Mouse (Mus musculus) embryonic facial prominence, embryonic 14.5 days (tissue): Measurements from ENCODE around the gene BC025920. TPM values are rescaled to one million over a fixed set of nuclear protein-coding genes. Genes with fewer than 3 reads are reported as not detected.

Experiments used
- ATAC-seq: fragments of 200-750 bp; cut with Nextera tagmentation; 2 replicates; pipeline ENCODE4 v1.8.0; 2017; ENCODE audit warnings: low read depth, moderate number of reproducible peaks, moderate TSS enrichment
- DNase-seq: peaks from one replicate; pipeline ENCODE4 v3.0.0-alpha.2; 2015; ENCODE audit warnings: low spot score
- H3K27ac ChIP-seq: fragments of 300-500 bp; sonication (generic); replicated peaks from 2 replicates; pipeline ENCODE4 v1.5.1; 2014; ENCODE audit warnings: low read depth, mild to moderate bottlenecking, low read length, moderate library complexity
- H3K27me3 ChIP-seq: fragments of 300-500 bp; sonication (generic); replicated peaks from 2 replicates; pipeline ENCODE4 v1.6.1; 2014; ENCODE audit warnings: low read length; ENCODE audit not compliant: control insufficient read depth, insufficient read depth
- H3K36me3 ChIP-seq: fragments of 300-500 bp; sonication (generic); 2 replicates; pipeline ENCODE4 v1.6.1; 2014; ENCODE audit warnings: low read length, mixed read lengths; ENCODE audit not compliant: control insufficient read depth, insufficient read depth
- H3K4me1 ChIP-seq: fragments of 300-500 bp; sonication (generic); 2 replicates; pipeline ENCODE4 v1.6.1; 2014; ENCODE audit warnings: antibody characterized with exemption, low read length; ENCODE audit not compliant: control insufficient read depth, insufficient read depth
- H3K4me2 ChIP-seq: fragments of 300-500 bp; sonication (generic); 2 replicates; pipeline ENCODE4 v1.6.1; 2014; ENCODE audit warnings: low read depth, mild to moderate bottlenecking, low read length, moderate library complexity, mixed read lengths
- H3K4me3 ChIP-seq: fragments of 300-500 bp; sonication (generic); 2 replicates; pipeline ENCODE4 v1.5.1; 2014; ENCODE audit warnings: low read depth, mild to moderate bottlenecking, low read length
- H3K9ac ChIP-seq: fragments of 300-500 bp; sonication (generic); 2 replicates; pipeline ENCODE4 v1.6.1; 2014; ENCODE audit warnings: low read depth, mild to moderate bottlenecking, low read length, moderate library complexity, mixed read lengths
- H3K9me3 ChIP-seq: fragments of 300-500 bp; sonication (generic); 2 replicates; pipeline ENCODE4 v1.6.1; 2016; ENCODE audit warnings: low read length; ENCODE audit not compliant: control insufficient read depth
- WGBS: fragments of 180-500 bp; shearing (Covaris S2); extraction: QIAGEN DNeasy Blood & Tissue Kit; methylation state at CpG from one replicate; pipeline ENCODE4 v1.1.7; 2014; 5-methylcytosine and 5-hydroxymethylcytosine counted together
- polyA plus RNA-seq: library from polyadenylated mRNA; unstranded; fragments of >200 nt; fragmentation: Nextera tagmentation; extraction: Ambion mirVana; gene quantifications from 2 replicates; pipeline ENCODE4 v1.2.1, GENCODE M21; 2014

The BC025920 gene
- polyA plus RNA-seq, 1 experiment from 2014 or later: 0.61 TPM

DNA sequence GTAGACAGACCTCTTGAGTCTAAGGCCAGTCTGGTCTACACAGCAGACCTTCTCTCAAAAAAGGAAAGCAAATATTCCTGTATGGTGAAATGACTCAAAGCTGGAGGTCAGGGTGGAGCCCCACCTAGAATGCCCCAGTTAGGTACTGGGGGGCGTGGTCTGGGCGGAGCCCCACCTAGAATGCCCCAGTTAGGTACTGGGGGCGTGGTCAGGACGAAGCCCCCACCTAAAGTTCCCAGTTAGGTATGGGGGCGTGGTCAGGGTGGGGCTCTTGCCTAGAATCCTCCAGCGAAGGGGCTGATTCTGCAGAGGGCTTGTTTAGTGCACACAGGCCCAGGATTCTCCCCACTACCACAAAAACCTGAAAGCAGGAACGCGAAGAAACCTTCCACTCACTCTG is 17.4 kb downstream of the BC025920 start:
- 80% methylated on average over 4 of the region's 8 CpGs for WGBS
- Histone ChIP-seq H3K27me3 (no peaks in the 10 kb centered on the region), H3K36me3 (peaks cover 49% of the 10 kb centered on the region)

DNA sequence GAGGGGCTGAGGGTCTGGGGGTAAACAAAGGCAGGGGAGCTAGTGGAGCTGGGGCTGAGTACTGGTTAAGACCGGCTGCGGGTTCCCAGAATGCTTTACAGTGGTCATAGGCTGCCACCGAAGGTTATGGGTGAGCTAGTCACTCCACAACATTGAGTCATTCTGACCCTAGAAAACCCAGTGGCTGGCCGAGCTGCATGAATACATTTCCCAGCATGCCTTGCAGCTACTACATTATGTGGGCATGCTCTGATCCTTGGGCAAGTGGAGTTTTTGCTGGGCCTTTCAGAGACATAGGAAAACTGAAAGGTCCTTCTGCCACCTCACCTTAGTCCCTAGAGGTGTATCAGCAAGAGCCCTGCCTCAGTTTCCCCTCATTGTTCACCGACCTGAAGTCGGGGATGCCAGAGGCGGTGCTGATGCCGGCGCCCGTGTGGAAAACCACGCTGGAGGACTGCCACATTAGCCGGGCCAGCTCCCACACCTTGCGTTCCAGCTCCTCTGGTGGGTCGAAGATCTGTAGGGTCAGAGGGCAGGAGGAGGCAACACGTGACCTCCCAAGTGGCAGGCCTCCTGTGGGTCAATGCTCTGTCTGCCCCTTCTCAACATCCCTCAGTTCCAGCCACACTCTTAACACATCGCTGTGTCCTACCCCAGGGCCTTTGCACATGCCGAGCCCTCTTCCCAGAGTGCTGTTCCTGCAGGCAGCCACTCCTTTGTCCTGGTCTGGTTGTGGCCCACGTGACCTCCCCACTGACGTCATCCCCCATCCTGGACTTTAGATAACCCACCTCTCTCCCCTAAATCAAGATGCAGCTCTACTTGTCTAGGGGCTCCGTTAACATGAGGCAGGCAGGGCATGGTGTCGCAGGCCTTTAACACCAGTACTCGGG is 20.3 kb downstream of the BC025920 start:
- no peaks in the 10 kb centered on the region for H3K9me3 ChIP-seq
- H3K4me3 ChIP-seq: peak overlapping the region; percentile 75
- WGBS: 89% methylated on average over 22 of the region's 22 CpGs
- ATAC-seq: no peak
- H3K27ac ChIP-seq: peak overlapping the region; percentile 92; the same call in 1 of the 2 replicates
- DNase-seq: no peak
- no peaks in the 10 kb centered on the region for H3K27me3 ChIP-seq
- H3K9ac ChIP-seq: peak overlapping the region; percentile 79
- peaks cover 44% of the 10 kb centered on the region for H3K36me3 ChIP-seq
- peaks cover 9% of the 10 kb centered on the region for H3K4me1 ChIP-seq
- peak overlapping the region; percentile 85 for H3K4me2 ChIP-seq

More for the DNA sequence above, 17.4 kb downstream of the BC025920 start:
- Histone ChIP-seq H3K9ac (no peak overlapping the region), H3K4me3 (no peak overlapping the region), H3K27ac (no peak overlapping the region), H3K4me1 (peaks cover 9% of the 10 kb centered on the region), H3K9me3 (no peaks in the 10 kb centered on the region), H3K4me2 (no peak overlapping the region)
- ATAC-seq (no peak), DNase-seq (no peak)

DNA sequence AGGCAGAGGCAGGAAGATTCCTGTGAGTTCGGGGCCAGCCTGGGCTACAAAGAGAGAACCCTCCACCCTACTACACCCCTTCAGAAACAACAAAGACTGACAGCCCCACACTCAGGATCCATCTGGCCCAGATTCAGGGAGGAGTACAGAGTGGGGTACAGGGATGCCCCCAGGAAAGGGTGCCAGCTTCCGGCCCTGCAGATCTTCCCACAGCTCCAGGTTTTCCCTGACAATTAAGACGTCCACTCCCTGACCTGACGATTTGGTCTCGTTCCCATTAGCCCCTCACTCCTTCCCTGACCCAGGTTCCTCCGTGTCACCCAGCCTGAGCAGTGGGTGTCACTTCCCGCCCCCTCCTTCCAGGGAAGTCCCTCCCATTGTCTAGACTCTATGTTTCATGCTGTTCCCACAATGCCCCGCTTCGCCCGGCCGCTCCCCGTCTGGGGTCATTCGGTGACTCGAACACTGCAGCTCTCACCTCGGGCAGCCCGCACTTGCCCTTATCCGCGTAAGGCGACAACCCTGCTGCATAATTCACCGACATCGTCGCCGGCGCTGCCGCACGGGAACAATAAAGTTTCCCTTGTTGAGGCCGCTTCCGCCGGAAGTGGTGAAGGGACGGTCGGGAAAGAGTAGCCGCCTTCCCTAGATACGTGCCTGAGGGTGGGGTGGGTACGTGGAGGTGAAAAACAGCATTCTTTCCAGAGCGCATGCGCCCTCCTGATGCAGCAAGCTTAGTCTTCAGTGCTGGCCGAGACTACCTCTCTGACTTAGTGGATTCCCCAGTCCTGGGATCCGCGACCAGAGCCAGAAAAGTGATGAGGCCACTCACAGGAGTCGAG is 21.1 kb downstream of the BC025920 start, which contains the start of gene Sirt6:
Gene Sirt6 (minus strand): TSS at position 804 of the 842 bp plus-strand sequence.
- Histone ChIP-seq H3K4me1 (peaks cover 9% of the 10 kb centered on the region), H3K27ac (peak within 1 kb of the TSS; percentile 92), H3K9me3 (no peaks in the 10 kb centered on the region), H3K36me3 (peaks cover 36% of the 10 kb centered on the region), H3K4me3 (peak within 1 kb of the TSS; percentile 75), H3K4me2 (peak within 1 kb of the TSS; percentile 85), H3K27me3 (no peaks in the 10 kb centered on the region), H3K9ac (peak within 1 kb of the TSS; percentile 79)
- DNase-seq (peak; percentile 99), ATAC-seq (peak; percentile 92)
- 4% methylated on average over 40 of the region's 40 CpGs for WGBS

DNA sequence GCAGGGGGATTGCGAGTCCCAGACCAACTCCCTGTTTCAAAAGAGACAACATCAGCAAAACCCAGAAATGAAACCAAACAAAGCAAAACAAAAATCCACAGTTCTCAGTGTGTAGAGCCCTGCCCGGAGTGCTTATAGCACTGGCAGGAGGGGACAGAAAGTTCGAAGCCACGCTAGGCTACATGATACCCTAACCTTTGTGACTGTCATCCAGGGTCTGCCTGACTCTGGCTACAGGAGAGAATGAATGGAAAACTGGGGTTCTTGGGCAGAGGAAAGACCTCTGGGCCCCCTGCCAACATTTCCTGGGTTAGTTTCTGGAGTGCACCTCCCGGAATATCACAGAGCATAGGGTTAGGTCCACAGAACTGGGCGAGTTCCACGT is 21.8 kb downstream of the BC025920 start:
- WGBS: 48% methylated on average over 7 of the region's 7 CpGs
- H3K4me3 ChIP-seq: peak overlapping the region; percentile 75
- H3K36me3 ChIP-seq: peaks cover 30% of the 10 kb centered on the region
- peak overlapping the region; percentile 92 for H3K27ac ChIP-seq
- no peaks in the 10 kb centered on the region for H3K27me3 ChIP-seq
- ATAC-seq (no peak), DNase-seq (no peak)
- H3K4me1 ChIP-seq: peaks cover 9% of the 10 kb centered on the region
- no peaks in the 10 kb centered on the region for H3K9me3 ChIP-seq
- H3K9ac ChIP-seq: peak overlapping the region; percentile 79
- H3K4me2 ChIP-seq: peak overlapping the region; percentile 85

DNA sequence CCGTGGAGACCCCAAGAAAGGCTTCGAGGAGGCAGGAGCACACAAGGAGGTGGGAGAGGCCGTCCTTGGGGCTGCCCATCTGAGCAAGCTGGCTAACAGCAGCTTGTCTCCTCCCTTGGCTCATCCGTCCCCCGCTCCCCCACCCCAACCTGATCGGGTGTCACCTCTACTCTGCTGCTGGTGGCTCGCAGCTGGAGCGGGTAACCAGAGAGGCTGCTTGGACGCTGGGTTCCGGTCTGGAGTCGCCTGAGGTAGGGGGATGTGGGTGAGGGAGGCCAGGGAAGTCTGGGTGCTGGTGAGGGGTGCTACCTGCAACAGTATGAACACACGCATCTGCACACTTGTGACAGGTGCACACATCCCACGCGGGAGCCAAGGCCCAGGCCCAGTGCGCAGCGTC is 22.3 kb downstream of the BC025920 start, which contains the start of gene Ankrd24:
Gene Ankrd24 (plus strand): TSS at position 151 of the 400 bp plus-strand sequence.
- Histone ChIP-seq H3K27me3 (no peaks in the 10 kb centered on the region), H3K36me3 (peaks cover 25% of the 10 kb centered on the region), H3K9me3 (no peaks in the 10 kb centered on the region), H3K4me1 (peaks cover 9% of the 10 kb centered on the region), H3K4me3 (peak within 1 kb of the TSS; percentile 75), H3K27ac (peak within 1 kb of the TSS; percentile 92), H3K4me2 (peak within 1 kb of the TSS; percentile 85), H3K9ac (peak within 1 kb of the TSS; percentile 79)
- 77% methylated on average over 14 of the region's 16 CpGs for WGBS
- DNase-seq (no peak), ATAC-seq (no peak)

DNA sequence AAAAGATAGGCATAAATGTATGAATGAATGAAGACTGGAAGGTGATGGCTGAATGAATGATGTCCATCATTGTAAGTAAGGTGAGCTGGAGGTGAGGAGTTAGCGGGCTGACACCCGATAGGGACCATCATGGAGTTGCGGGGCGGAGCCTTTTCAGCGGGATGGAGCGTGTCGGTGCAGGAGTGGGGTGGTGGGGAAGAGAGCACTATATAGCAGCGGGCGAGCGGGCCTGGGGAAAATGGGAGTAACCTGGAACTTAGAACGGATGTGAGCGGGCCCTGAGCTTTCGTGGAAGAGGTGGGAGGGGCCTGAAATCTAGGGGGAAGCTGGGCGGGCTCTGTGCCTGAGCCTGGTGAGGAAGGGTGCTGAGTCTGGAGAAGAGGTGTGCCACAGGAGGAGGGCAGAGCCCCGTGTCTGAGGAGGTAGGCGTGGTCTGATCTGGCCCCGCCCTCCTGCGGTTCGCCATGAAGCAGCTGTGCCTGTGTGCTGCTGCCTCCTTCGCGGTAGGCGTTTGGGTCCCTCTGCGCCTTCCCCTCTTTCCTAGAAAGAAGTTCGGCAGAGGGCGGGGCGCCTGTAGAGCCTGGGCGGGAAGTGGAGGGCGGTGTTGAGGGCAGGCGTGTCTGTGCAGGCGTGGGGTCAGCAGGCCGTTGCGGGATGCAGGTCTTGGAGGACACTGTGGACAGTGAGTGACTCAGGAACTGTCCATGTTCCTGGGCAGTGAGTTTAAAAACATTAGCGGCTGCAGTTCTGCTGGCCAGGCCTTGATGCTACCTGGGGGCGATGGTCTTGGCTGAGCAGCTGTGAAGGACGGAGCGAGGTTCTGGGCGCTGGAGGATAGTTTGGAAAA is 27.4 kb downstream of the BC025920 start:
- ATAC-seq: peak; percentile 96
- DNase-seq: peak; percentile 95
- H3K4me3 ChIP-seq: peak overlapping the region; percentile 50
- WGBS: 2% methylated on average over 36 of the region's 37 CpGs
- peak overlapping the region; percentile 42 for H3K27ac ChIP-seq
- H3K4me2 ChIP-seq: peak overlapping the region; percentile 83
- H3K9me3 ChIP-seq: no peaks in the 10 kb centered on the region
- H3K9ac ChIP-seq: peak overlapping the region; percentile 64
- no peaks in the 10 kb centered on the region for H3K27me3 ChIP-seq
- peaks cover 7% of the 10 kb centered on the region; the same call in 1 of the 2 replicates for H3K4me1 ChIP-seq
- H3K36me3 ChIP-seq: no peaks in the 10 kb centered on the region

DNA sequence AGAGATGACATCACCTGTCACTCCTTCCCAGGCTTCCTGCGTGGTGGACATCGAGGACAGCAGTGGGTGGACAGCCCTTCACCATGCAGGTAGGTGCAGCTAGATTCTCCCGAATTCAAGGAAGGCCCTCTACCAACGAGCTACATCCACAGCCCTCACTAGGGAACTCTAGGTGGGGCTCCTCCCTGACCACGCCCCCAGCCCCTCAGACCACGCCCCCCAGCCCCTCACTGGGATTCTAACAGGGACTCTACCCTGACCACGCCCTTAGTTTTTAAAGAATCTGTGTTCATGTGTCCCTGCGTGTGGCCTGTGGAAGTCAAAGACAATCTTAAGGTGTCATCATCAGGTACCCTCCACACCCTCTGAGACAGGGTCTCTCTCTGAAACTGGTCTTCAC is 30.3 kb downstream of the BC025920 start:
- Histone ChIP-seq H3K4me2 (no peak overlapping the region), H3K4me3 (no peak overlapping the region), H3K4me1 (peaks cover 7% of the 10 kb centered on the region; the same call in 1 of the 2 replicates), H3K27me3 (no peaks in the 10 kb centered on the region), H3K9ac (no peak overlapping the region), H3K27ac (no peak overlapping the region), H3K36me3 (no peaks in the 10 kb centered on the region), H3K9me3 (no peaks in the 10 kb centered on the region)
- 24% methylated on average over 8 of the region's 8 CpGs for WGBS
- DNase-seq: no peak
- no peak for ATAC-seq

DNA sequence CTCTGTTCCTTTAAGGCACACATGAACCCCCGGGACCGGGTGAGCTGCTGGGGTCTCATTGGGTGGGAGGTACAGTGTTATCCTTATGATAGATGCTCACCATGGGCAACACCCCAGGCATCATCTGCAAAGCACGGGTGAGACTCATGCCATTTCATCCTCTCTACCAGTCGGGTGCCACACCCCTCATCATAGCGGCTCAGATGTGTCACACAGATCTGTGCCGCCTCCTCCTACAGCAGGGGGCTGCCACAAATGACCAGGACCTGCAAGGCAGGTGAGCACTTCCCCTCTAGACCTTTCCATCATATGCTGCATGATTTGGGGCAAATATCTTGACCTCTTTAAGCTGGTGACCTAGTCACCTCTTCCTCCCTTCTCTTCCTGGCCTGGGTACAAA is 32.0 kb downstream of the BC025920 start:
- Histone ChIP-seq H3K9ac (no peak overlapping the region), H3K4me3 (no peak overlapping the region), H3K27ac (no peak overlapping the region), H3K27me3 (no peaks in the 10 kb centered on the region), H3K36me3 (no peaks in the 10 kb centered on the region), H3K9me3 (no peaks in the 10 kb centered on the region), H3K4me2 (no peak overlapping the region), H3K4me1 (peaks cover 14% of the 10 kb centered on the region; the same call in 1 of the 2 replicates)
- ATAC-seq (no peak), DNase-seq (no peak)
- WGBS: 76% methylated on average over 6 of the region's 6 CpGs
